Mouse (Mus musculus): ENCODE measurements around the gene Ptch1.

- TF ChIP-seq GATA1 (IDR thresholded peaks at IDR 0.05; ENCODE audit: borderline replicate concordance, low read length) (no peak), FLI1 (IDR thresholded peaks at IDR 0.05; ENCODE audit: low read length) (no peak)
Observed at GRCm38 (mm10) chr13:63567677-63568293, 5.6 kb downstream of the Ptch1 start.

All from megakaryocyte, embryonic 14.5 days (primary cell).